Mouse (Mus musculus) right cerebral cortex, adult 18-20 months (tissue): ENCODE results near the gene Bhmt.
A peak's percentile ranks its signal among the peaks of the same experiment; 100 is the strongest.
"Not testable (repeated sequence)": the region's sequence is repeated elsewhere in the genome, so short reads cannot be mapped to it uniquely, and the experiment has no call there.

ENCODE experiments used
- DNase-seq: peaks from one replicate; pipeline ENCODE4 v3.0.0; 2022; ENCODE audit warnings: mixed read lengths

The Bhmt gene

DNA sequence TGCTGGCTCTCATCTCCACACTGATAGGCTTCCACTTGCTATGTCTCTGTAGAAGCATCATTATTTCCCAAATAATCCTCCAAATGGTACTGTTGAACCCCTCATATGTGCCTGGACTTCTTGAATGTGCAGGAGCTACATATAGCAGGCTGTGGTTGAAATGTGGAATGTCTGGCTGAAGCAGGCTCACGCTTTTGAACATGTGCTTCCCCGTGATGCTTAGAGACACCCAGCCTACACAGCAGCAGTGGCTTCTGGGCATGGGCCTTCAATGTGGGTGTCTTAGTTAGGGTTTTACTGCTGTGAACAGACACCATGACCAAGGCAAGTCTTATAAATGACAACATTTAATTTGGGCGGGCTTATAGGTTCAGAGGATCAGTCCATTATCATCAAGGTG is 30.1 kb downstream of the Bhmt start:
- peak; percentile 47 for DNase-seq

DNA sequence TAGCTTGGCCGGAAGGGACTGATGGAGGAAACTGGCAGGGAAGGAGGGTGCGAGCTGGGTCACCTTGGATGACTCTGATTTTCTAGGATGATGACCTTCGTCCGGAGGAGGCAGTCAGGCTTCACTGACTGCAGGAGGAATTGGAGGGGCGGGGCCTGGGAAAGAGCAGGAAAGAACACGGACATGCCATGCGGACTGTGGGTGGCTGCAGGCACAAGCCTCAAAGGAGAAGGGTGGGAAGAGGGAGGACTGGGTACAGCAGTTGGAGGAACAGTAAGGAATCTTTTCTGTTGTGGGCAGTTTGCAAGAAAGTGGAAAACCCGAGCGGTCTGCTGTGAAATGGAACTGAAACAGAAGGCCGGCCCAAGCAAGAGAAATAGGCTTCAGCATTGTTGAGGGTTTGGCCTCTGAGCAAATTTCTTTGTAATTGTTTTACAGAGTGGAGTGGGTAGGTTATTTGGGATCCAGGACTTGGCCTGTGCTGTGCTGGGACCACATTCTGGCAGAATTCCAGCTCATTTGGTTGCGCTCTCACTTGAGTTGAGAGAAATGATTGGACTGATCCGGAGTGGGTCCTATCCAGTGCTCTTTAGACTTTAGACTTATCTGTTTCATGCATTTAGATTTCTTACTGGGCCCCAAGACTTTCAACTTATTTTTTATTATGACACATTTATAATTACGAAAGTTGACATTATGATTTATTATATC is 30.7 kb downstream of the Bhmt start:
- DNase-seq, result peak; percentile 69

DNA sequence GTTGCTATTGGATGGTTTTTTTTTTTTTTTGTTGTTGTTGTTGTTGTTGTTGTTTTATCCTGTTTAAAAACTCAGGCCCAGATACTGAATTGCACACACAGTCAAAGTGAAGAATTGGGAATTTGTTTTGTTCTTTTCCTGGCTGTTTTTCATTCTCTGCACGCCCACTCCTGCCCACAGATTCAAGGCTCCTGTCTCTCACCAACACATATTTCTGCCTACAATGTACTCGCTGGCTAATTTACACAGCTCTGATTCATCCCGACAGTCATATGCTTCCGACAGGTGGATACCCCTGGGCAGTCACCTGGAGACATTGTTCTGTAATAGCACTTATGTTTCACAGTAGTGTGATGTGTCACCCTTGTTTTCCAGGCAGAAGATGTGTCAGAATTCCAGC is 33.1 kb downstream of the Bhmt start:
- DNase-seq, result peak; percentile 59

DNA sequence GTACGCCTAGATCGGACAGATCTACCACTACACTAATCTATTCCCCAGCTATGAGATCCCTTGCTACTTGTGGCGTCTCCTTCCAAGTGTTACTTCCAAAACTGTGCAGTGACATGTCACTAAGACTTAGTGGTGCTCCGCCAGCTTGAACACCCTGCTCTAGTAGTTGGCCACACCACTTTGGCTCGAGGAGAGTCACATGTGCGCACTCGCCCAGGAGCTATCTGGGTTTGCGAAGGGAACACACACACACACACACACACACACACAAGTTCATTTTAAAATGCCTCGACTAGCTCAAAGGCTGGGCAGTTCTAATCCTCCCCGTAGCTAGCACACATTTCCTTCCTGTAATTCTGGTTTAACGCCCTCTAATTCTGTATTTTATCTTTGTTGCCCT is 36.2 kb downstream of the Bhmt start:
- no peak for DNase-seq

DNA sequence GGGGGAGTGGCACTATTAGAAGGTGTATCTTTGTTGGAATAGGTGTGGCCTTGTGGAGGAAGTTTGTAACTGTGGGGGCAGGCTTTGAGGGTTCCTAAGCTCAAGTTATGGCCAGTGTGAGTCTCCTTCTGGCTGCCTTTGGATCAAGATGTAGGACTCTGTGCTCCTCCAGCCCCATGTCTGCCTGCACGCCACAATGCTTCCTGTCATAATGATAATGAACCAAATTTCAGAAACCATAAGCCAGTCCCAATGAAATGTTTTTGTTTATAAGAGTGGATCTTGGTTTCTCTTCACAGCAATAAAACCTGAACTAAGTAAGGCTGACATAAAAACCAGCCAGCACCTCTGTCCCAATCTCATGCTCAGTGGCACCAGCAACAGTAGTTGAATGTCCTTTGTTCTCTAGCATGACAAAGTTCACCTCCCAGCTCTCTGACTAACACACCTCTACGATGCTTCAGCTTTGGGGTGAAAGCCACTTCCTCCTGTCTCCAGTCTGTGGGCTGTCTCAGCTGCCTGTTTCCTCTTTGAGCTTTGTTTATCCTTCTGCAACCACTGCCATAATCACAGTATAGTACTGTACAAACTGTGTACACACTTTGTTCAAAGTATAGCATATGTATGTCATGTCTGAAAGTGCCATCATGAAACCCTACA is 44.6 kb downstream of the Bhmt start:
- no peak for DNase-seq

DNA sequence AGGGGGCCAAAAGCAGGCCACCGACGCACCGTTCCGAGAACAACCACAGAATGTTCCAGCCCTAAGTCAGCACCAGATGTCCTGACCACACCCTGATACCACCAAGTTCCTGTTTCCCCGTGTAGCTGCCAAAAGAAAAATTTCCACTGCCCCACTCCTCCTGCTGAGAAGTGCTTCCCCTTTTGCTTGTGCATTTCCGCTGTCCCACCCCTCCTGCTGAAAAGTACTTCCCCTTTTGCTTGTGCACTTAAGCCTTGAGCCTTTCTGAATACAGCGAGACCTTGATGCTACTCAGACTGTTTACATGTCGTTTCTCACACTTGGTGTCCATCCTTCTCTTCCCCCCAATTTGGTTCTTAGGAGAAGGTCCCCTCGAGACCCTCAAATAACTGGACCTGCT is 55.2 kb downstream of the Bhmt start:
- not testable (repeated sequence) for DNase-seq

DNA sequence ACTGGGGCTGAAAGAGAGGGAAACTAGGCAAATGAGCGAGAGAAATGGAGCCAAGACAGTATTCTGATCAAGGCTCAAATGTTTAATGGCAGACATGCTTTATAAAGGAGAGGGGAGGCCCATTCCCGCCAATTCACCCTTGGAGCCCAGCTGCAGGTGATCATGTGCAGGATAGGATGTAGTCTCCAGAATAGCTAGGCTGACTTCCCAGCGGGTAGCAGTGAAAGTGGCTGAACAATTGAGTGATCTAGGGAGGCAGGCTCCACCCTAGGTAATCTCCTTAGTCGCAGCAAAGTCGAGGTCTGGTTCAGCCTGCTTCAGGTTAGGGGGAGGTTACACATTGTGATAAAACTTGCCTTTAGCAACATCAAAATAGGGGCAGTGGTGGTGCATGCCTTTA is 57.3 kb downstream of the Bhmt start:
- DNase-seq, result no peak

DNA sequence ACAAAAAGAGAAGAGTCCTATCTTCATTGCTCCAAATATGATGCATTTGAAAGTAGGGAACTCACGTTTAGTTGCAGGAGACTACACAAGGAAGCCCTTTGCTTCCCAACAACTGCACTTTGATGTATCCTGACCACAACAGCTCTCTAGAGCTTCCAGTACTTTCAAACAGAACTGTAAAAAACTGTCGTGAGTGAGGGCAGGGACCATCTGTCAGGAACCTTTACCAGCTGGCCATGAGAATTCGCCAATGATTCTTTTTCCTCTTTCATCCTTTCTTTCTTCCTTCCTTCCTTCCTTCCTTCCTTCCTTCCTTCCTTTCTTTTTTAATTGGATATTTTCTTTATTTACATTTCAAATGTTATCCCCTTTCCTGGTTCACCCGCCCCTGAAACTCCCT is 68.1 kb downstream of the Bhmt start:
- no peak for DNase-seq
